Comparison of ENCODE assay signal across 25 mouse cellular contexts in the genomic region with DNA sequence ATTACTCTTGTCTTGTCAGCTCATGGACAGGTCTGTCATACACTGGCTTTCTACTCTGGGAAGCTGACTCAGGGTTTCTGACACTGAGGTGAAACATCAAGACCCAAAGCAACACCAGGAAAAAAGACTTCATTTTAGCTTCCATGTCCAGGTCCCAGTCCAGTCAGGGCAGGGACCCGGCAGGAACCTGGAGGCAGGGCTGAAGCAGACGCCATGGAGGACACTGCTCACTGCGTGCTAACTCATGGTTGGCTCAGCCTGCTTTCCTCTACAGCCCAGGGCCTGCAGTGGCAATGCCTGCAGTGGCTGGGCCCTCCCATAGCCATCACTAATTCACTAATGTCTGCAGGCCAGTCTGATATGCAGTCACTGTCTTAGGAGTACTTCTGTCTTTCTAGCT.
"Had no signal": no experiment of that assay in that cellular context is flagged by ENCODE, and none has a peak within 500 bp of the region (broad histone marks: within the 10 kb centered on the region; RNA-seq: fewer than 3 reads in every experiment).

No protein-coding gene starts in this region.

- H3K27me3 ChIP-seq: embryonic facial prominence, embryonic 12.5 days; embryonic facial prominence, embryonic 13.5 days; embryonic facial prominence, embryonic 15.5 days; forebrain, embryonic 12.5 days; forebrain, embryonic 13.5 days; forebrain, embryonic 15.5 days; heart, embryonic 12.5 days had no signal

- ATAC-seq: forebrain, embryonic 13.5 days; forebrain, embryonic 14.5 days; forebrain, embryonic 15.5 days; forebrain, embryonic 16.5 days; forebrain, postnatal 0 days had no signal

- H3K9me3 ChIP-seq: embryonic facial prominence, embryonic 10.5 days; embryonic facial prominence, embryonic 12.5 days; embryonic facial prominence, embryonic 13.5 days; embryonic facial prominence, embryonic 15.5 days; forebrain, embryonic 10.5 days; forebrain, embryonic 12.5 days; forebrain, embryonic 13.5 days; forebrain, embryonic 15.5 days; heart, embryonic 12.5 days had no signal

- H3K27ac ChIP-seq: embryonic facial prominence, embryonic 10.5 days; embryonic facial prominence, embryonic 12.5 days; embryonic facial prominence, embryonic 13.5 days; embryonic facial prominence, embryonic 15.5 days; forebrain, embryonic 10.5 days; forebrain, embryonic 12.5 days; forebrain, embryonic 13.5 days; forebrain, embryonic 15.5 days; gastrocnemius, adult 2 months; heart, adult 2 months had no signal

- H3K4me3 ChIP-seq: embryonic facial prominence, embryonic 10.5 days; embryonic facial prominence, embryonic 12.5 days; embryonic facial prominence, embryonic 13.5 days; embryonic facial prominence, embryonic 15.5 days; erythroblast, embryonic 14.5 days; forebrain, embryonic 10.5 days; forebrain, embryonic 12.5 days; forebrain, embryonic 13.5 days; forebrain, embryonic 15.5 days; gastrocnemius, adult 2 months; heart, adult 2 months; heart, embryonic 12.5 days had no signal

- DNase-seq: cerebellum, adult 9-11 months; cerebellum, postnatal 10 days; cerebellum, postnatal 14 days; cerebellum, postnatal 25 days; cerebellum, postnatal 36 days; embryo, embryonic 11 days; forebrain, postnatal 0 days; gastrocnemius, adult 2 months; gastrocnemius, postnatal 10 days; gastrocnemius, postnatal 14 days; gastrocnemius, postnatal 25 days; gastrocnemius, postnatal 36 days had no signal
